Mouse (Mus musculus) embryonic facial prominence, embryonic 15.5 days (tissue): ENCODE measurements at regions not wholly inside any gene's neighbourhood (a gene's known extent, or its start where the extent isn't known, plus 50 kb on each side); places are given as distances from the start of the nearest gene placed in this dataset.

Experiments
- ATAC-seq: fragments of 200-750 bp; cut with Nextera tagmentation; 2 replicates; pipeline ENCODE4 v1.8.0; 2017; ENCODE audit warnings: low read depth, moderate TSS enrichment; ENCODE audit not compliant: insufficient number of reproducible peaks, low FRiP score, low TSS enrichment
- H3K27ac ChIP-seq: fragments of 300-500 bp; sonication (generic); replicated peaks from 2 replicates; pipeline ENCODE4 v1.5.1; 2015; ENCODE audit warnings: mild to moderate bottlenecking, inconsistent platforms
- H3K27me3 ChIP-seq: fragments of 300-500 bp; sonication (generic); 2 replicates; pipeline ENCODE4 v1.6.1; 2015; ENCODE audit warnings: inconsistent platforms
- H3K36me3 ChIP-seq: fragments of 300-500 bp; sonication (generic); 2 replicates; pipeline ENCODE4 v1.6.1; 2015; ENCODE audit warnings: mild to moderate bottlenecking, inconsistent platforms
- H3K4me1 ChIP-seq: fragments of 300-500 bp; sonication (generic); 2 replicates; pipeline ENCODE4 v1.6.1; 2015; ENCODE audit warnings: inconsistent platforms
- H3K4me2 ChIP-seq: fragments of 300-500 bp; sonication (generic); replicated peaks from 2 replicates; pipeline ENCODE4 v1.6.1; 2015; ENCODE audit warnings: mild to moderate bottlenecking, inconsistent platforms
- H3K4me3 ChIP-seq: fragments of 300-500 bp; sonication (generic); replicated peaks from 2 replicates; pipeline ENCODE4 v1.5.1; 2015; ENCODE audit warnings: mild to moderate bottlenecking, inconsistent platforms
- H3K9ac ChIP-seq: fragments of 300-500 bp; sonication (generic); 2 replicates; pipeline ENCODE4 v1.6.1; 2015; ENCODE audit warnings: inconsistent platforms
- H3K9me3 ChIP-seq: fragments of 300-500 bp; sonication (generic); replicated peaks from 2 replicates; pipeline ENCODE4 v1.6.1; 2016; ENCODE audit warnings: inconsistent platforms
- WGBS: fragments of 180-500 bp; shearing (Covaris S2); methylation state at CpG from one replicate; pipeline ENCODE4 v1.1.7; 2015; 5-methylcytosine and 5-hydroxymethylcytosine counted together

GRCm38 (mm10) chr14:24868756-24869155 lies 381.8 kb downstream of the Rps24 start:
- H3K9me3 ChIP-seq = no peaks in the 10 kb centered on the region
- ATAC-seq = no peak
- H3K9ac ChIP-seq = no peak overlapping the region
- no peaks in the 10 kb centered on the region for H3K27me3 ChIP-seq
- H3K4me2 ChIP-seq = no peak overlapping the region
- WGBS = 80% methylated on average over 6 of the region's 6 CpGs
- no peaks in the 10 kb centered on the region for H3K36me3 ChIP-seq
- no peak overlapping the region for H3K27ac ChIP-seq
- H3K4me3 ChIP-seq = no peak overlapping the region
- H3K4me1 ChIP-seq = peaks cover 24% of the 10 kb centered on the region

DNA sequence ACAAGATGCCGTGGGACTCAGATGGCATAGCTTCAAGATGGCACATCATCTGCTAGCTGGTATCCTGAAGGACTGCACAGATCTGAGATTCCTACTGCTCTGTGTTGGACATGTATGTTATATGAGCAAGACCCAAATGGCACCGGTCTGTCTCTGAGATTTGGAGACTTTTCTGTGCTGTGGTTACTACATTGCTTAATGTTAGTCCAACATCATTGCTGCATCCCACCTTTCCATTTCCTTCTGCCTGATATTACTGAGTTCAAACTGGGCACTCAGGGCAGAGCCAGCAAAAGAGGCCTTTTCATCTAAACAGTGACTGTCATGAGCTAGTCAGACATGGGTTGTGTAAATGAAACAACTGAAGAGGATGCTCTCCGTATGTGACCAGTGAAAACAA lies 383.3 kb downstream of the Rps24 start:
- WGBS = 92% methylated on average over 3 of the region's 3 CpGs
- no peak for ATAC-seq

DNA sequence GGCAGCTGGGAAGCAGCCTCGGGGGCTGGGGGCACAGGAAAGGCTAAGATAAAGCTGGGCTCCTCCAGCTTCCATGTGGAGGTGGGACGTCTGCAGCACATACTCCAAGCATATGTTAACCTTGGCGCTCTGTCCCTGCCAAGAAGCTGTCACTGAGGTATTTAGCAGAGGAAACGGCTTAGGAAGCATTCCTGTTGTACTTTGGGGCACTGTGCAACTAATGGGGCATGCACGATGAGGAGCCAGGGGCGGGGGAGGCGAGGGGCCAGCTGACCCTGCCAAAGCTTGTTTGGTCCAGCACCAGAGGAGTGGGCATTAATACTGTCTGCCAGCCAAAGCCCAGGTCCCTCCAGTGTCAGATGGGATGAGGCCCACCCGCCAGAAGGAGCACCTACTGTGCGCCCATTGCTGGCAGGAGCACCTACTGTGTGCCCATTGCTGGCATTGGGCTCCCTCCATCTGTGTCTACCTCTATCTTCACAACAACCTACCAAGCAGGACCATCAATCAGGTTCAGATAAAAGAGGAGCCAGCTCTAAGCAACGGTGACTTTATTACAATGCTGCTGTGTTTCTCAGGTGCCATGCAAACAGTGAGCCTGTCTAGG lies 384.6 kb downstream of the Rps24 start:
- Histone ChIP-seq H3K4me3 (no peak overlapping the region), H3K9me3 (no peaks in the 10 kb centered on the region), H3K4me1 (peaks cover 12% of the 10 kb centered on the region), H3K27me3 (no peaks in the 10 kb centered on the region), H3K4me2 (no peak overlapping the region), H3K36me3 (no peaks in the 10 kb centered on the region), H3K27ac (no peak overlapping the region), H3K9ac (no peak overlapping the region)
- 51% methylated on average over 10 of the region's 10 CpGs for WGBS
- peak; percentile 47; the same call in 1 of the 2 replicates for ATAC-seq

More for the DNA sequence above, 383.3 kb downstream of the Rps24 start:
- H3K36me3 ChIP-seq = no peaks in the 10 kb centered on the region
- H3K4me3 ChIP-seq = no peak overlapping the region
- no peaks in the 10 kb centered on the region for H3K9me3 ChIP-seq
- peaks cover 19% of the 10 kb centered on the region for H3K4me1 ChIP-seq
- no peak overlapping the region for H3K27ac ChIP-seq
- no peak overlapping the region for H3K9ac ChIP-seq
- H3K27me3 ChIP-seq = no peaks in the 10 kb centered on the region
- no peak overlapping the region for H3K4me2 ChIP-seq

DNA sequence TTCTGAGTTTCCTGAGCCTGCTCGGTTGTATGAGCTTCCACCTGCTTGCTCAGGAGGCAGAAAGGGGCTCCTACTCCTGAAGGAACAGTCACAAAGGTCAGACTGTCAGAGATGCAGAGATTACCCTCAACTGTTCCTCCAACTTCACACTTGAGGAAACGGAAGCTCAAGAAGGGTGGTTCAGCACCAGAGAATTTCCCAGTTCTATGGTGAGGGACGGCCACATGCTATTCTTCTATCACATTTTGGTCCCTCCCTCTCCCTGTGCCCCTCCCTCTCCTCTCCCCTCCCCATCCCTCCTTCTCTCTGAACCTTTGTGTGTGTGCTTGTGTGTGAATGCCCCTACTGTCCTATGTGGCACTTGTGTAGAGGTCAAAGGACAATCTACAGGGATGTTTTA lies 386.0 kb downstream of the Rps24 start:
- no peaks in the 10 kb centered on the region for H3K9me3 ChIP-seq
- no peaks in the 10 kb centered on the region for H3K27me3 ChIP-seq
- no peak overlapping the region for H3K27ac ChIP-seq
- no peaks in the 10 kb centered on the region for H3K36me3 ChIP-seq
- no peak for ATAC-seq
- no peak overlapping the region for H3K4me2 ChIP-seq
- WGBS = 50% methylated on average over 3 of the region's 3 CpGs
- peaks cover 12% of the 10 kb centered on the region for H3K4me1 ChIP-seq
- H3K9ac ChIP-seq = no peak overlapping the region
- H3K4me3 ChIP-seq = no peak overlapping the region

- no peak overlapping the region for H3K4me2 ChIP-seq
Measured at GRCm38 (mm10) chr14:24873406-24873805, 386.5 kb downstream of the Rps24 start.

DNA sequence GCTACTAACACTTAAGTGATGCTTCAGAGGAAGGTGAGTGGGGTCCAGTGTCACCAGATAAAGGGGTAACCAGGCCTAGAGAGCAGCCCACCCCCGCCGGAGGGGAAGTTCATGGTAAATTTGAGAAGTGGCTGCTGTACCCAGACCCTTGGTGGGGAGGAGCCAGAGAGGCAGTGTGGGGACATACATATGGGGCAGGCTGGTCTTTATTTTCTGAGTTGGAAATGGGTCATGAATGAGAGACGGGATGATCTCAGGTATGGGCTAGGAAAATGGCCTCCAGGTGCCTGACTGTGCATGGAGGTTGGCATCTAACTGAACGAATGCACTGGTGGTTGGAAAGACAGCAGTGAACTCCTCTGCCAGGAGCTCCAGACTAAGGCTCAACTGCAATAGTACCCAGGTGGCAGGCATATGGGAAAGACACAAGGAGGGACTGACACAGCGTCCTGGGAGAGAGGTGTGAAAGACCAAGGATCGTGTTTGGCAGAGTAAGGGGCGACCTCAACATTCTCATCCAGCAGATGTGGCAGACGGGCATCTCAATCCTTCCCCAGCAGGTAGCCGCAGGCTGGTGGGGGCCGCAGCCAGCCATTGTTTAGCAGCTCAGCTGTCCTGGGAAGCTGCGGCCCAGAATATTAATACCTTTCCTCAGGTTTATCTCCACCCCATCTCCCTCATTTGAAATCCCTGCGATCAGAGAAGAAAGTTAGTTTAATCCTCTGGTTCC lies 387.7 kb downstream of the Rps24 start:
- Histone ChIP-seq H3K9ac (no peak overlapping the region), H3K27me3 (no peaks in the 10 kb centered on the region), H3K27ac (no peak overlapping the region), H3K36me3 (no peaks in the 10 kb centered on the region), H3K4me2 (no peak overlapping the region), H3K4me3 (no peak overlapping the region), H3K4me1 (peaks cover 12% of the 10 kb centered on the region), H3K9me3 (no peaks in the 10 kb centered on the region)
- no peak for ATAC-seq
- 59% methylated on average over 12 of the region's 12 CpGs for WGBS

More at GRCm38 (mm10) chr14:24873406-24873805, 386.5 kb downstream of the Rps24 start:
- no peaks in the 10 kb centered on the region for H3K9me3 ChIP-seq
- H3K4me1 ChIP-seq = peaks cover 12% of the 10 kb centered on the region
- H3K27me3 ChIP-seq = no peaks in the 10 kb centered on the region
- no peaks in the 10 kb centered on the region for H3K36me3 ChIP-seq
- WGBS = 86% methylated on average over 3 of the region's 3 CpGs
- H3K9ac ChIP-seq = no peak overlapping the region
- H3K27ac ChIP-seq = no peak overlapping the region
- H3K4me3 ChIP-seq = no peak overlapping the region
- ATAC-seq = no peak

DNA sequence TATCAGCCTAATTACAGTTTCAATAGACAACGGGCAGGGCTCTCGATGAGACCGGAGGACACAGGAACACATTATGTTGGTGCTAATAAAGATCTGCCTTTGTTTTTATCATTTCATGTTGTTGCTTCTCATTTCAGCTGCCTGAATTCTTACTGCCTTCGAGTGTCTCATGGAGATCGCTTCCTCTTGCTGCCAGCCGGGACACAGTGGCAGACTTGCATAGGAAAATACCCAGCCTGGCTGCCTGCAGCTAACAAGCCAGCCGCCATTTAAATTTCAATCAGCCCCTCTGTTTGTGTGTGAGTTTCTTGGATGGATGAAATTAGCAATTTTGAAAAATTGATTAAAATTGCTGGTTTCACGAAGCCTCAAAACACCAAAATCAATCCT lies 388.2 kb downstream of the Rps24 start:
- WGBS = 53% methylated on average over 8 of the region's 8 CpGs
- Histone ChIP-seq H3K9ac (no peak overlapping the region), H3K4me3 (no peak overlapping the region), H3K27ac (no peak overlapping the region), H3K9me3 (no peaks in the 10 kb centered on the region), H3K36me3 (no peaks in the 10 kb centered on the region), H3K4me1 (peaks cover 12% of the 10 kb centered on the region), H3K27me3 (no peaks in the 10 kb centered on the region), H3K4me2 (no peak overlapping the region)
- ATAC-seq = no peak

GRCm38 (mm10) chr14:24875934-24876333 lies 389.0 kb downstream of the Rps24 start:
- Histone ChIP-seq H3K27ac (no peak overlapping the region), H3K27me3 (no peaks in the 10 kb centered on the region), H3K4me2 (no peak overlapping the region), H3K9me3 (no peaks in the 10 kb centered on the region), H3K9ac (no peak overlapping the region), H3K4me1 (peaks cover 12% of the 10 kb centered on the region), H3K4me3 (no peak overlapping the region), H3K36me3 (no peaks in the 10 kb centered on the region)
- WGBS = 60% methylated on average over 6 of the region's 6 CpGs
- ATAC-seq = no peak

GRCm38 (mm10) chr14:24876508-24876907 lies 389.6 kb downstream of the Rps24 start:
- Histone ChIP-seq H3K9ac (no peak overlapping the region), H3K27ac (no peak overlapping the region), H3K4me3 (no peak overlapping the region), H3K4me2 (no peak overlapping the region), H3K27me3 (no peaks in the 10 kb centered on the region), H3K36me3 (no peaks in the 10 kb centered on the region), H3K9me3 (no peaks in the 10 kb centered on the region), H3K4me1 (peaks cover 6% of the 10 kb centered on the region; the same call in 1 of the 2 replicates)
- WGBS = 88% methylated on average over 5 of the region's 5 CpGs
- no peak for ATAC-seq

GRCm38 (mm10) chr14:24877853-24878252 lies 390.9 kb downstream of the Rps24 start:
- 41% methylated on average over 3 of the region's 3 CpGs for WGBS
- Histone ChIP-seq H3K27me3 (no peaks in the 10 kb centered on the region), H3K36me3 (no peaks in the 10 kb centered on the region), H3K9me3 (no peaks in the 10 kb centered on the region), H3K27ac (no peak overlapping the region), H3K9ac (no peak overlapping the region), H3K4me3 (no peak overlapping the region), H3K4me2 (no peak overlapping the region), H3K4me1 (no peaks in the 10 kb centered on the region)
- ATAC-seq = no peak

DNA sequence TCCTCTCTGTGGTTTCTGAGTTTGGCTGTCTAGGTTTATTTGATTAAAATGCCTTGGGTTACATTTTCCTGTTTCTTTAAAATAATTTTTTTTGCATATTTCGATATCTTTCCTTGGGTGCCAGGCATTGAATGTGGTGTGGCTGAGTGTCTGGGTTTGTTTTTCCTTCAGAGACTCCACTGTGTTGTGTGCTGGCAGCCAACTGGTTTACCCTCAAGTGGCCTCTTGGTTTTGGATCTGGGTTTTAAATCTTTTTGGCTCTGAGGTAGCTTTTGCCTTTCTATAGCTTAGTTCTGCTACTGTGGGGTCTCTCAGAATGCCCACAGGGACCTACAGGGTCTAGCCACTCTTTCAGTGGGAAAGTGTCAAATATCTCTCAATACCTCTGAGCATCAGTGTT lies 399.2 kb downstream of the Rps24 start:
- Histone ChIP-seq H3K4me3 (no peak overlapping the region), H3K27me3 (no peaks in the 10 kb centered on the region), H3K27ac (0 out of 2 replicates have a peak overlapping the region, but pooled peaks have one; percentile 29), H3K4me2 (no peak overlapping the region), H3K4me1 (0 out of 2 replicates have a peak, but pooled peaks cover 4% of the 10 kb centered on the region), H3K36me3 (no peaks in the 10 kb centered on the region), H3K9ac (no peak overlapping the region), H3K9me3 (no peaks in the 10 kb centered on the region)
- 50% methylated on average over 1 of the region's 1 CpGs for WGBS
- ATAC-seq = 0 out of 2 replicates have a peak, but pooled peaks have one; percentile 57
